Mouse (Mus musculus): ENCODE data around the gene Wdr20.

GRCm38 (mm10) chr12:110750770-110751439 is 13.2 kb downstream of the Wdr20 start:
- TF ChIP-seq CTCF (IDR thresholded peaks at IDR 0.05; ENCODE audit: control insufficient read depth, insufficient read depth, insufficient replicate concordance, low read depth, low read length): no peak
- no peak for TF ChIP-seq POLR2A (IDR thresholded peaks at IDR 0.05; ENCODE audit: control insufficient read depth, low read depth, low read length)

Data from testis, adult 2 months (tissue).